Mouse (Mus musculus) lung, postnatal 0 days (tissue): ENCODE results near the gene Gpr183.

ENCODE experiments used
- CTCF ChIP-seq: IDR thresholded peaks from 2 replicates; pipeline ENCODE4 v1.5.1; 2016; ENCODE audit warnings: antibody characterized with exemption, mild to moderate bottlenecking
- EP300 ChIP-seq: IDR thresholded peaks from 2 replicates; pipeline ENCODE4 v1.6.1; 2016; ENCODE audit warnings: antibody characterized with exemption, mild to moderate bottlenecking, control low read depth

- TF ChIP-seq CTCF (no peak), EP300 (no peak)
Observed at GRCm38 (mm10) chr14:121936356-121936755, 28.6 kb downstream of the Gpr183 start.
